Mouse (Mus musculus) layer of hippocampus, adult 18-20 months (tissue): Measurements from ENCODE around the gene Klf1. TPM values are rescaled to one million over a fixed set of nuclear protein-coding genes. Genes with fewer than 3 reads are reported as not detected.
"Not testable (repeated sequence)": the region's sequence is repeated elsewhere in the genome, so short reads cannot be mapped to it uniquely, and the experiment has no call there.

Experiments
- DNase-seq, 2 experiments: peaks; one replicate each; pipeline ENCODE4 v3.0.0; 2022; ENCODE audit warnings: low spot score in 2 of 2
- total RNA-seq, 2 experiments: library from RNA; stranded (reverse); gene quantifications; 2 replicates each; pipeline ENCODE4 v1.2.3; 2021

The Klf1 gene
- total RNA-seq, 2 experiments from 2014 or later, result 0.27 TPM; not detected in 1

DNA sequence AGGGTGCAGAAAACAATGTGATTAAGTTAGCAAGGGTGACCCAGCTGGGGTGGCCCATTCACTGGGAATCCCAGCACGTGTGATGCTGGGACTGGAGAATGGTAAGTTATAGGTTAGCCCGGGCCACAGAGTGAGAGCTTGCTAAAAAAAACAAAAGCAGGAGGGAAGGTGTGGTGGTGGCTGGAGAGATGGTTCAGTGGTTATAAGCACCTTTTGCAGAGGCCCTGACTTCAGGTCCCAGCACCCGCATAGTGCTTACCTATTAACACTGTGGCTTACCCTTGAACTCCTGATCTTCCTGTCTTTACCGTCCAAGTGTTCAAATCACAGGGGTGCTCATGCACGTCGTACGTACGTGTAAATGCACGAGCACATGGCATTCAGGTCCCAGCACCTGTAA, 5.3 kb downstream of the Klf1 start:
- no peak for DNase-seq

DNA sequence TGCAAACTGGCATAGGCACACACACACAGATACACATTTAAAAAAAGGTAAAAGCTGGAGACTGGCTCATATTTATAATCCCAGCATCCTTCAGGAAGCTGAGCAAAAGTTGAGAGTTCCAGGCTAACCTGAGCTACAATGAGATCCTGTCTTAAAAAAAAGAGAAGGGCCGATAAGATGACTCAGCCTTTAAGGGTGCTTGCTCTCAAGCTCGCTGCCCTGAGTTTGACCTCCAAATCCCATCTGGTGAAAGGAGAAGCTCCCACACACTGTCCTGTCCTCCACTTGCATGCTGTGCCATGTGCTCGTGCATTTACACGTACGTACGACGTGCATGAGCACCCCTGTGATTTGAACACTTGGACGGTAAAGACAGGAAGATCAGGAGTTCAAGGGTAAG, 5.8 kb downstream of the Klf1 start:
- no peak for DNase-seq

DNA sequence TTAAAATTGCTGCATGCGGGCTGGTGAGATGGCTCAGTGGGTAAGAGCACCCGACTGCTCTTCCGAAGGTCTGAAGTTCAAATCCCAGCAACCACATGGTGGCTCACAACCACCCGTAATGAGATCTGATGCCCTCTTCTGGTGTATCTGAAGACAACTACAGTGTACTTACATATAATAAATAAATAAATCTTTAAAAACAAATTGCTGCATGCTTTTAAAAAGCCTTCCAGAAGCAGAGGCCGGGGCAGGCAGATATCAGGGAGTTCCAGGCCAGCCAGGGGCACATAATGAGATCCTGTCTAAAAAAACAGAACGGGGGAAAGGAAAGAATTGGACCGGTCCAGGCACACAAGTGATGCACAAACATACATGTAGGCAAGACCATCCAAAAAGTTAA, 6.3 kb downstream of the Klf1 start:
- DNase-seq, result not testable (repeated sequence)

DNA sequence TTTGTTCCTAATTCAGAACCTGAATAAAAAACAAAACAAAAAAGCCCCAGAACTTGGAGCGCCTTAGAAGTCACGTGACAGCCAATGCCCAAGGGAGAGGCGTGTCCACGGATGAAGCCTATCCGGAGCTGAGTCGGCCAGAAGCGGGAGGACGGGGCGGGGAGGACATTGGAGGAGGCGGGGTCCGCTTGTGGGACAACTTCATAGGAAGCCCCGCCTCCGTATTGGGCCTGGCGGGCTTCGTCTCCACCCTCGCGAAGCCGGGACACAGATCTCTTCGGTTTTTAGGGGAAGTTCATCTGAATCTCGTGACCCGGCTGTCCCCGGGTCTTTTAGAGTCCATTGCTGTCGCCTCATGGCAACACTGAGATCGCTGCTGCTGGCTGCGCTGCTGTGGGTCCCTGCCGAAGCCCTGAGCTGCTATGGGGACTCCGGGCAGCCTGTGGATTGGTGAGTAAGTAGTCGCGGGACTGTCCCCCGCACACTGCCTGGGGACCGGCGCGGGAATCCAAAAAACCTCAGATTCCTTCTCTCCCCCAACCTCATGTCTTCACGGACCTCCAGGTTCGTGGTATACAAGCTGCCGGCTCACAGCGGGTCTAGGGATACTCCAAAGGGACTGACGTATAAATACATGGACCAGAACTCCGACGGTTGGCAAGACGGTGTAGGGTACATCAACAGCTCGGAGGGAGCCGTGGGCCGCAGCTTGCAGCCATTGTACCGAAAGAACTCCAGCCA, 6.9 kb downstream of the Klf1 start, which contains the start of gene Dnase2a:
Dnase2a (plus strand) TSS at position 140 of the 741 bp plus-strand sequence.
- DNase-seq, result peak; percentile 66 to 82

DNA sequence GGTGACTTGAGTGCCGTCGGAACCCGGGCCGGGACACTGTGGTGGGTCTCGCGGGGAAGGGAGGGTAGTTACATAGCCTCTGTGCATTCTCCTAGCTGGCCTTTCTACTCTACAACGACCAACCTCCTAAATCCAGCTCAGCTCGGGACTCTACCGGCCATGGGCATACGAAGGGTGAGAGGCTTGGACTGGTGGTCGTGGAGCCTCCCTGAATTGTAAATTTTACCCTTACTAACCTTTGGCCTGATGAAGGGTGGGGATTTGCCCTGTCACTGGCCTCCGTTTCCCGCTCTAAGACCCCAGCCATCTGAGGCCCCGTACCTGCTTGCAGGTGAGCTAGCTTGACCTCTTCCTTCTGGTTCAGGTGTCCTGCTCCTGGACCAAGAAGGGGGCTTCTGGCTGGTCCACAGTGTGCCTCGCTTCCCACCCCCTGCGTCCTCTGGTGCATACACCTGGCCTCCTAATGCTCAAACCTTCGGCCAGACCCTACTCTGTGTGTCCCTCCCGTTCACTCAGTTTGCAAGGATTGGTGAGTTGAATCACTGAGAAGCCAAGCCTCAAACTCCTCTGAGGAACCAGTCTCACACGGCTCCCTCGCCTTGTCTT, 7.5 kb downstream of the Klf1 start:
- no peak for DNase-seq

DNA sequence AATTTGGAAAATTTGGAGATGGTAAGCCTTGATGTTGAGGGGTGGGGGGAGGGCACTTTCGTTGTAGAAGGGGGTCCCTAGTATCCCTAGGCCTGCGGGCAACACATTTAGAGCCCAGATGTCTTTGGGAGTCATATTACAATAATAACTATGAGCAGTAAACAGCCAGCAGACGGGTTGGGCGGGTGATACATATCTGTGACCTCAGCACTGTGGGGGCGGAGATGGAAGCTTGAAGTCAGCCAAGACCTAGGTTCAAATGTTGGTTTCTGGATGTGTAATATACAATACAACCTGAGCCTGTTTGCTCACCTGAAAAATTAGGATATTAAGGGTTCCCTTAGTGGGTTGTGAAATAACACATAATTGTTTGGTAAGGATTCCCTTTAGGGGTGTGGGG, 8.2 kb downstream of the Klf1 start:
- no peak for DNase-seq

DNA sequence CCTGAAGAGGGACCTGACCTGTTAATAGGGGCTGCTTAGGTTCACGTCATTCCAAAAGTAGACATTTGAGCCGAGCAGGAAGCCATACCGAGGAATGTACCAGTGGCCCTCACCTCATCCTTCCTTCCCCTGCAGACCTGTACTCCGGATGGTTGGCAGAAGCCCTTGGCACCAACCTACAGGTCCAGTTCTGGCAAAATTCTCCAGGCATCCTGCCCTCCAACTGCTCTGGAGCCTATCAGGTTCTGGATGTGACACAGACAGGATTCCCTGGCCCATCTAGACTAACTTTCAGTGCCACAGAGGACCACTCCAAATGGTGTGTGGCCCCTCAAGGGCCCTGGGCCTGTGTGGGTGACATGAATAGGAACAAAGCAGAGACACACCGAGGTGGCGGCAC, 8.8 kb downstream of the Klf1 start:
- no peak for DNase-seq

DNA sequence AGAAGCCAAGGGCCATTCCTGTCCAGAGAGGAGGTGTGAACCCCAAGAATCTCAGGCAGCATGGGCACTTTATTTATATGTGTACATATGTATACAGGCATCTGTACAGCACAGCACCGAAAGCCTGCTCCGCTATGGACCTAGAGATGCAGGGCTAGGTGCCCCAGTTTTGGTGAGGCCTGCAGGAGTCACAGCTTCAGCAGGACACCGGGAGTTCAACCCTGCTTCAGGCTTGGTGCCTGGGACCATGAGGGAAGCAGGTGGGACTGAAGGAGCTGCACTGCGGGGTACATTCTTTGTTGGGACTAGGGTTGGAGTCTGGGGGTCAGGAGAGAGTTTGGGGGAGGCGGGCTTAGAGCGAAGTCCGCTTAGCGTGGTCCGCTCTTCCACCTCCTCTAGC, 10.1 kb downstream of the Klf1 start:
- no peak for DNase-seq

DNA sequence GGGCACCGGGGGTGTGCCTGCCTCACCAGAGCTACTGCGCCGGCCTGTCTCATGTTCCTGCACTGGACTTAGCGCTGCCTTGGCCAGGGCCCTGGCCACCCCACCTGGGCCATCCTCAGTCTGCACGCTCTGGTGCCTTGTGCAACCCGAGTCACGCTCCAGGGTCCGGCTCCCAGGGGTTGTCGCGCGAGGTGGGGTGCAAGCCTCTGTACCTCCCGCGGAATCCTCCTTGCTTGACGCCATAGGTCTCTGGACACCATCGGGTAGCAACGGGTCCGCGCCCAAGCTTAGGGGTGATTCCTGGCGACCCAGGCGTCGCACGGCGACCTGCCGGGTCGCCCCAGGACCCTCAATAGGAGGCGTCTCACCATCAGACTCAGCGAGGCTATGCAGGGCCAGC, 10.7 kb downstream of the Klf1 start:
- no peak for DNase-seq

DNA sequence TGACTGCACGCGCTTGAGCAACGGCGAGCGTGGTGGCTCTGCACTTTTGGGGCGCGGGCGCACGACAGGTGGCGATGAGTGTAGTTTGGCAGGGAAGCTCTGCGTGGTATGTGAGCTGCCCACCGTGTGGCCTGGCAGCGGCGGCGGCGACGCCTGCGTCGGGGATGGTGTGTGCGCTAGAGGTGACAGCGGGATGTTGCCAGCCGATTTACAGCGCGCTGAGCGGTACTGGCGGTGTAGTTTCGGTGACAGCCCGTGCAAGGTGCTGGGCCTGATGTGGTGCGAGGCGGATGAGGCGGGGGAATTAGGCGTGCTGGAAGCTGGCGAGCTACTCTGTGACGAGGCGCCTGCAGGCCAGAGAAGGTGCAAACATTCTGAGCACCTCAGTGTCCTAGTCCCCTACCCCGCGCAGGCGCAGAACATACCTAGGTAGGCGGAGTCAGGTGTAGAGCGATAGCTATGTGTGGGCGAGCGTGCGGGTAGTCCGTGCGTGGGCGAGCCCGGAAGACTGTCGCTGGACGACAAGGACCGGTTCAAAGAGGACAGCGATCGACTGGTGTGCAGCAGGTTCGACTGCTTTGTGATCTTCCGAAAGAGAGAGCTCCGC, 11.3 kb downstream of the Klf1 start:
- peak in 1 of 2 experiments; percentile 73 for DNase-seq

DNA sequence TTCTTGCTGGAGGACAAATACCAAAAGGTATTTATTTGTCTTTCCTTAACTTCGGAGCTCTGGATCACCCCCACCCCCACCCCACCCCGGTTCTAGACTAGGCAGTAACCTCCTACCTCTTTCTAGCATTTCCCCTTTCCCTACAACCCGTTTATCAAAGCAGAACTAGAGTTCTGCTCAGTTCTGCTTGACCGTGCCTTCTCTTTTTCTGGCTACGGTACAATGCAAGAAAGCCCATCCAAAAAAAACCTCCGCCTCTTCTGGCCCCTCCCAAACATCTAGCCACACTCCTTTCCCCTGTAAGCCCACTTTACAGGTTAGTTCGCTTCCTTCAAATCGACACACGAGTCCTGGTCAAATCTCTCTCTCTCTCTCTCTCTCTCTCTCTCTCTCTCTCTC, 11.8 kb downstream of the Klf1 start:
- DNase-seq, result no peak

DNA sequence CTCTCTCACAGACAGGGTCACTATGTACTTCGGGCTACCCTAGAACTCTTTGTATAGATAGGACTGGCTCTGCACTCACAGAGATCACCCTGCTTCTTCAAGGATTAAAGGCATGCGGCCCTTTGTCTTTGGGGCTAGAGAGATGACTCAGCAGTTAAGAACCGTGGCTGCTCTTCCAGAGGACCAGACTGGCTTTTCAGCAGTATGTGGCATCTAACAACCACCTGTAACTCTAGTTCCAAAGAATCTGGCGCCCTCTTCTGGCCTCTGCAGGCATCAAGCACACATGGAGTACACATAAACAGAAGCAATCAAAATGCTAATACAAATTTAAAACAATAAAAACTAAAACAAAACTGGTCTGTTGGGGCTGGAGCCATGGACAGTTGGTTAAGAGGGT, 12.2 kb downstream of the Klf1 start:
- DNase-seq, result no peak

DNA sequence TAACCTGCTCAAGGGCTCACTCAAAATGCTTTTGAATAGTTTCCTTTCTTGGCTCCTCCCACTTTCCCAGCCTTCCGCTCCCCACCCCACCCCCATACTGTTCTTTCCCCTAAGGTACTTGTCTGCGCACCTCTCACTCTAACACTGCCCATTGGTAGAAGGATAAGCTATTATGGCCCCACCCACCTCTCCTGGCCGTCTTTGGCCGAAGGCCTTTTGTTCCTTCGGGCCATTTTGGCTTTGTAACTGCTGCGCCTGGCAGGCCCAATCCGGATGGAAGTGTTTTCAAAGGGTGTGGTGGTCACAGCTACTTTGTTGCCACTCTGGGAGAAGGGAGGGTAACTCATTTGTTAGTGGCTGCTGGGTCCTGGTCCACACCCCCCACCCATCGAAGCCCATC, 13.5 kb downstream of the Klf1 start:
- DNase-seq, result no peak

DNA sequence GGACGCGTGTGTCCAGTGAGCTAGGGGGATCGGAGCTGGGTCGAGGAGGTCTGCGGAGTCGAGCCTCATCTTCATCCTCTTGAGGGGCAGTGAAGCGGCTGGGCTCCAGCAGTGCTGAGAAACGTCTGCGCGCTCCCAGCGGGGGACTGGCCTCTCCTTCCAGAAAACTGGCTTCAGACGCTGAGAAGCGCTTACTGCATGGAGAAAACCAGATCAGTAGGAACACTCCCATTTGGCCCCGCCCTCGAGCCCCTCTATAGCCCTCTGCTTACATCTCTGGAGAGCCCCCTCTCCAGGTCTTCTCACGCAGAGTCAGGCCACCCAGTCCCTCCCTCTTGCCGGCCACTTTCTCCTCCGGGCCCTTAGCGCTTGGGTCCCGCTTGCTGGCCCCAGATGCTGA, 16.1 kb downstream of the Klf1 start:
- no peak for DNase-seq

DNA sequence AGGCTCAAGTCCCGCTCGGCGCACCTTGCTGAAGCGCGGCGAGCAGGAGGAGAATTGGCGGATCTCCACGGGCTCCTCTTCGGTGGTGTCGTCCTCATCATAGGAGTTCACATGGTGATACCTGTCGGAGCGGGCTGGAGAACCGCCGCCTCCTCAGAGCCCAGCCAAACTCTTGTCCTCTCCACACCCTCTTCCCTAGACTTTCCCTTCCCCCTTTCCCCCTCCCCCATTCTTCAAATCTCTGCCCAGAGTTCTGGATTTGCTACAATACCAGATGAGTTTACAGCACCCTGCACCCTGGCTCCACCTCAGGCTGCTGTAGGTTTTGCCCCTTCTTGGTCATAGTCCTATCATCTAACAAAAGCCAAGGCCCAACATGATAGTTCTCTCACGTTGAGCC, 16.9 kb downstream of the Klf1 start:
- no peak for DNase-seq

DNA sequence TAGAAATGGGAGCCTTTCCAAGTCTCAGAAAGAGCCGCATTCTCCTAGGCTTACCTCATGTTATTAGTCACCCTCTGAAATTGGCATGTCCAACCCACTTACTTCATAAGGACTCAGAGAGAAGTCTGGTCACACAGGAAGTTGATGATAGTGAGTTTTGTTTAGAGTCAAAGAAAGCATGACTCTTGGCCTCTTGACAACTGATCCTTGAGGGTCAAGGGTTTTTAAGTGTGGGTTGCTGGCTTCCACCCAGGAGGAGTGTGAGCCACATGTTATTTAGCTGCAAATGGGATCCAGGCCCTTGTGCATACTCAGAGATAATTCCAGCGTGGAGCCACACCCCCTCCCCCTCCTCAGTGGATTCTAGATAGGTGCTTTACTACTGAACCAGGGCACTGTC, 19.9 kb downstream of the Klf1 start:
- DNase-seq, result no peak

DNA sequence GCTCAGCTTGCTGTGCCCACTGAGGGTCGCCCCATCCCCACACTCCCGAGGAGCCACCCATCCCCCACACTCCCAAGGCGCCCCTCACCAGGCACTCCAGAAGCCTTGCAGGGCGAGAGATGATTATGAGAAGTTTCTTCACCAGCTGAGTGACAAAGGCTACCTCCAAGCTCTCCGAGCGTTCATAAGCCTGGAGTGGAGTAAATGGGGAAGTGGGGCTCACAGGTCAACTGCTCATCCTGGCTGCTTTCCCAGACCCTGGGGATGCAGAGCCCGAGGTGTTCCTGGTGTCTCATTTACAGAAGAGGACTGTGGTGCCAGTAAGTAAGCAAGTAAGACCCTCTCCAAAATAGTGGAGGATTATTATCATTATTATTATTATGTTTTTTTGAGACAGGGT, 23.8 kb downstream of the Klf1 start:
- DNase-seq, result no peak

DNA sequence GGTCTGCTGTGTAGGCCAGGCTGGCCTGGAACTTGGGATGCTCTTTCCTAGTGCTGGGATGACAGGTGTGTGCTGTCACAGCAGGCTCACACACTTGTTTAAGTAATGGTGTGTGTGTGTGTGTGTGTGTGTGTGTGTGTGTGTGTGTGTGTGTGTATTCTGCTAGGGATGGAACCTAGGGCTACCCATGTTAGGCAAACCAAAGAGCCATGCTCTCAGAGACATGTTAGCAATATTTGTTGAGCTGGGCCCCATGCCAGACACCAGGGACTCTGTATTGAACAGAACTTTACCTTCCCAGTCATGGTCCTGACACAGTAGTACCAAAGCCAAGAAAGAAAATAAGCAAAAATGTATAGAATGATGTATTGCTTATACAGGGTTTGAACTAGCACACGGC, 25.8 kb downstream of the Klf1 start:
- DNase-seq, result no peak

DNA sequence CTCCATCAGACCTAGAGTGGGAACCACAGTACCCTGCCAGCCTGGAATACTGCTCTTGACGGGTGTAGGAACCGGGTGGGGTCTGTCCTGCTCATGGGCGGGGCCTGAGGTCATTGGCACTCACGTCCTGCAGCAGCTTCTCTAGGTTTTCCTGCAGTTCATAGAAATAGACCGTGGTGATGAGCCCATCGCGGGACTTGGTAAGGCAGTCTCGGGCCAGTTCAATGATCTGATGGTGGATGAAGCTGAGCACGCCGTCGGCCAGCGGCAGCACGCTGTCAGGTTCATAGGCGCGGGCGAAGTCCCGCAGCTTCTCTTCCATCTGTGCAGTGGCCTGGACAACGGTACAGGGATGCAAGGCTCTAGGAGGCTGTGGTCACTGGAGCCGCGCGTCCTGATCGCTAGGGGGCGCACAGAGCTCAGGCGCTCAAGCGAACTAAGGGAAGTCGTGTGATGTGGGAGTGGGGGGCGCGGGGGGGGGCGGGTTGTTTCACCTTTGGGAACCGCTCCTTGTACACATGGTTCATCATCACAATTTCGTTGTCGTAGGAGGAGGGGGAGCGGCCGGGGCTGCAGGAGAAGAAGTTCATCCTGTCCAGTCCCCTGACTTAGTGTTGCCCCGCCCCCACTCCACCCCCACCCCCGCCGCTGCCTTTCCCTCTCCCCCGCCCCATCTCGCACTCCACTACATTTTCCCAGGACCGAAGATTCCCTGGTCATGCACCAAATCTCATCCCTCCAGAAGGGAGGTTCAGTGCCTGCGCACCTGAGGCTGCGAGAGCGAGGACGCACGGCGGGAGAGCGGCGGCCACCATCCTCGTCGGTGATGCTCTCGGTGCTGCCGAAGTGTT, 27.0 kb downstream of the Klf1 start:
- peak in 1 of 2 experiments; percentile 73 for DNase-seq

DNA sequence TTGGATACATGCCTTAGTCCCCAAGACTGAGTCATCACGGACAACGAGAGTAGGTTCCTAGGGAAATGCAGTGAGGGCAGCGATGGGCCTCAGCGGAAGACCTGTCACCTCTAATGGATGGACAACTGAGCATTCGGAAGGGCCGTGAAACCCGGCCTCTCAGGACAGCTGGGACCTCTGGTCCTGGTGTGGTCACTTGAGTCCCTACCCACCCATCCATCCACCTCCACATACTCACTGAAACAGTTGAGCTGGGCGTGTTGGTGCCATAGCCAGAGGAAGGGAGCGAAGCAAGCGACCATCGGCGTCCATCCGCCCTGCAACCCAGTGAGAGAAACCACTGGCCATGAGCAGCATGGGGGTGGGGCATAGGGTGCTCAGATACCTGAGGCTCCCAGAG, 28.9 kb downstream of the Klf1 start:
- DNase-seq, result no peak

DNA sequence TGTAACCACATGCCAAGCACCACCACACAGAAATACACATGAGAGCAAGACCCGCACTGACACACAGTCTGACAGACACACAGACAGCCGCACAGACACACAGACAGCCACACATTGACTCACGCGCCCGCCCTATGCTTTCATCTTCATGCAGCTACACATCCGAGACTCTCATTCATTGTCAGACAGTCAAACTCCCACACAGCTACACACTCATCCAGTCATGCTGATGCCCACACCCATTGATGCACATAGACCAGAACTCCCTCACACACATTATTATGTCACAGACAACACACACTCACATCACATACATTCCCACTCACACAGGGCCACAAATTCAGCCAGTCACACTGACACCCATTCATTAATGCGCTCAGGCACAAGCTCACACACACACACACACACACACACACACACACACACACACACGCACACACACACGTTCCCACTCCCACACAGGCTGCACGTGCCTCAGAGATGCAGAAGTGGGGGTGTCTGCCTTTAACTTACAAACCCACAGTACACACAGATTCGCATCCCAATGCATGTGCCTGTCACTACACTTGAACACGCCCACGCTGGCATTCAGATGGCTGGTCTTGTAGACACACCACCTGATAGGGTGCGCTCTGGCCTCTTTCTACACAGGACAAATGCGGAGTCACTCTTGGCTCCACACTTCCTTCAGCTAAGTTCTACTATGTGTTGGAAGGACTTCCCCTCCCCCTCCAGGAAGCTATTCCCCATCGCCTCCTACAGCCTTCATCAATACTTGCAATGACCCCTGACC, 32.2 kb downstream of the Klf1 start:
- DNase-seq, result peak in 1 of 2 experiments; percentile 49
